Comparison of ENCODE assay signal across 24 mouse cellular contexts in the genomic region with DNA sequence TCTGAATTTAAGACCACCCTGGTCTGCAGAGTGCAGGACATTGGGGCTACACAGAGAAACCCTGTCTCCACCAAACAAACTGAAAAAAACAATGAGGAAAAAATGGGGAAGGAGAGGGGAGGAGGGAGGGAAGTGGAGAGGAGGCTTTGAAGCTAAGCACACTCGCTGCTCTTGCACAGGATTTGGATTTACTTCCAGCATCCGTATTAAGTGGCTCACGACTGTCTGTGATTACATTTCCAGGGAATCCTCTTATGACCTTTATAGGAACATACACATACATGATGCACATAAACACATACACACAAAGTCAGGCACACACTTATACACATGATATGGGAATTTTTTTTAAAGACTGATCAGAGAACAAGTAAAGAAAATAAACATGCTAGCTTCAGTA.
DNase-seq lines count a peak whose midpoint lies in the region; ATAC-seq and TF ChIP-seq lines count a peak whose summit lies in the region.
"Had no signal": no experiment of that assay in that cellular context is flagged by ENCODE, and none has a peak within 500 bp of the region (broad histone marks: within the 10 kb centered on the region; RNA-seq: fewer than 3 reads in every experiment).

No protein-coding gene starts in this region.

- H3K4me1 ChIP-seq in heart, embryonic 12.5 days (replicated peaks), result peaks cover 29% of the 10 kb centered on the region
- H3K4me1 ChIP-seq in midbrain, embryonic 16.5 days (ENCODE audit: control insufficient read depth, insufficient read depth, low read length), result peaks cover 5% of the 10 kb centered on the region; the same call in 1 of the 2 replicates
- H3K4me1 ChIP-seq in midbrain, embryonic 14.5 days (ENCODE audit: control insufficient read depth, insufficient read depth, low read length), result no peaks in the 10 kb centered on the region
- H3K4me1 ChIP-seq: hindbrain, embryonic 10.5 days; intestine, embryonic 15.5 days; limb, embryonic 10.5 days; liver, embryonic 15.5 days; neural tube, embryonic 12.5 days; stomach, embryonic 15.5 days had no signal

- no peak for DNase-seq in heart, adult 18-20 months
- DNase-seq in layer of hippocampus, adult 2 months (ENCODE audit: low spot score in 2 of 2), result no peak
- DNase-seq in layer of hippocampus, adult 9-10 months (ENCODE audit: low spot score), result no peak
- DNase-seq in midbrain, embryonic 14.5 days, result no peak
- DNase-seq in embryo, embryonic 9.5 days (ENCODE audit: extremely low spot score), result no peak
- DNase-seq: adrenal gland, postnatal 36 days; B cell, adult 2 months; cerebellum, adult 11-12 months; gastrocnemius, adult 2 months; kidney, adult 8-10 months; kidney, postnatal 10 days; liver; thymus, postnatal 25 days had no signal

- 0 out of 2 replicates have a peak overlapping the region, but pooled peaks have one; percentile 30 for H3K9ac ChIP-seq in heart, embryonic 12.5 days
- no peak overlapping the region for H3K9ac ChIP-seq in midbrain, embryonic 16.5 days (ENCODE audit: low read depth, low read length)
- no peak overlapping the region for H3K9ac ChIP-seq in midbrain, embryonic 14.5 days (replicated peaks; ENCODE audit: low read length)
- H3K9ac ChIP-seq: intestine, embryonic 15.5 days; liver, embryonic 15.5 days; neural tube, embryonic 12.5 days; stomach, embryonic 15.5 days had no signal

- H3K36me3 ChIP-seq in heart, embryonic 12.5 days, result no peaks in the 10 kb centered on the region
- H3K36me3 ChIP-seq in midbrain, embryonic 16.5 days (ENCODE audit: control insufficient read depth, insufficient read depth, low read length), result no peaks in the 10 kb centered on the region
- no peaks in the 10 kb centered on the region for H3K36me3 ChIP-seq in midbrain, embryonic 14.5 days (ENCODE audit: control insufficient read depth, insufficient read depth, low read length)
- H3K36me3 ChIP-seq: G1E; hindbrain, embryonic 10.5 days; intestine, embryonic 15.5 days; limb, embryonic 10.5 days; liver, embryonic 15.5 days; neural tube, embryonic 12.5 days; stomach, embryonic 15.5 days had no signal

- ATAC-seq in heart, embryonic 12.5 days (ENCODE audit: insufficient number of reproducible peaks, low FRiP score), result no peak
- ATAC-seq in midbrain, embryonic 16.5 days, result peak; percentile 37; the same call in 1 of the 2 replicates
- ATAC-seq in midbrain, embryonic 14.5 days (ENCODE audit: low FRiP score, low TSS enrichment), result no peak
- ATAC-seq: intestine, embryonic 15.5 days; Patski had no signal

- 36% methylated on average over 3 of the region's 3 CpGs for WGBS in heart, embryonic 12.5 days
- 32% methylated on average over 3 of the region's 3 CpGs for WGBS in midbrain, embryonic 16.5 days
- WGBS in midbrain, embryonic 14.5 days, result 69% methylated on average over 3 of the region's 3 CpGs

- no peak for TF ChIP-seq CTCF in layer of hippocampus, adult 2 months (conservative IDR thresholded peaks at IDR 0.05)

- no peak overlapping the region for H3K4me2 ChIP-seq in heart, embryonic 12.5 days
- H3K4me2 ChIP-seq in midbrain, embryonic 16.5 days (ENCODE audit: low read length), result no peak overlapping the region
- H3K4me2 ChIP-seq in midbrain, embryonic 14.5 days (ENCODE audit: low read length), result no peak overlapping the region
- H3K4me2 ChIP-seq: intestine, embryonic 15.5 days; liver, embryonic 15.5 days; neural tube, embryonic 12.5 days; stomach, embryonic 15.5 days had no signal

- H3K27me3 ChIP-seq in heart, embryonic 12.5 days (replicated peaks), result no peaks in the 10 kb centered on the region
- H3K27me3 ChIP-seq in midbrain, embryonic 16.5 days (ENCODE audit: control insufficient read depth, insufficient read depth, low read depth, low read length), result no peaks in the 10 kb centered on the region
- H3K27me3 ChIP-seq in midbrain, embryonic 14.5 days (ENCODE audit: control insufficient read depth, insufficient read depth, low read length), result no peaks in the 10 kb centered on the region
- H3K27me3 ChIP-seq: CH12.LX; intestine, embryonic 15.5 days; liver, embryonic 15.5 days; neural tube, embryonic 12.5 days; stomach, embryonic 15.5 days had no signal

- H3K4me3 ChIP-seq in heart, embryonic 12.5 days, result no peak overlapping the region
- H3K4me3 ChIP-seq in layer of hippocampus, adult 2 months, result no peak overlapping the region
- no peak overlapping the region for H3K4me3 ChIP-seq in midbrain, embryonic 16.5 days (ENCODE audit: low read depth, low read length)
- H3K4me3 ChIP-seq in midbrain, embryonic 14.5 days (replicated peaks; ENCODE audit: low read depth, low read length), result no peak overlapping the region
- H3K4me3 ChIP-seq: gastrocnemius, adult 2 months; hindbrain, embryonic 10.5 days; intestine, embryonic 15.5 days; limb, embryonic 10.5 days; liver, embryonic 15.5 days; neural tube, embryonic 12.5 days; stomach, embryonic 15.5 days had no signal

- peak overlapping the region; percentile 96 for H3K27ac ChIP-seq in heart, embryonic 12.5 days (ENCODE audit: poor library complexity, severe bottlenecking)
- peak overlapping the region; percentile 32; the same call in 1 of the 2 replicates for H3K27ac ChIP-seq in layer of hippocampus, adult 2 months
- no peak overlapping the region for H3K27ac ChIP-seq in midbrain, embryonic 16.5 days (ENCODE audit: low read length)
- H3K27ac ChIP-seq in midbrain, embryonic 14.5 days (replicated peaks; ENCODE audit: low read depth, low read length), result no peak overlapping the region
- H3K27ac ChIP-seq: gastrocnemius, adult 2 months; hindbrain, embryonic 10.5 days; intestine, embryonic 15.5 days; limb, embryonic 10.5 days; liver, embryonic 15.5 days; neural tube, embryonic 12.5 days; stomach, embryonic 15.5 days had no signal

- no peaks in the 10 kb centered on the region for H3K9me3 ChIP-seq in heart, embryonic 12.5 days (replicated peaks)
- no peaks in the 10 kb centered on the region for H3K9me3 ChIP-seq in midbrain, embryonic 16.5 days (replicated peaks; ENCODE audit: control insufficient read depth, low read length, poor library complexity, severe bottlenecking)
- no peaks in the 10 kb centered on the region for H3K9me3 ChIP-seq in midbrain, embryonic 14.5 days (ENCODE audit: control insufficient read depth, low read length)
- H3K9me3 ChIP-seq: G1E; hindbrain, embryonic 10.5 days; intestine, embryonic 15.5 days; limb, embryonic 10.5 days; liver, embryonic 15.5 days; neural tube, embryonic 12.5 days; stomach, embryonic 15.5 days had no signal

Comparison
In these comparisons a context has a peak if more than half of its experiments do, and no peak if none do; other contexts are left out.
1. H3K27ac ChIP-seq: peak in heart, embryonic 12.5 days (single experiment) and layer of hippocampus, adult 2 months (single experiment); none in midbrain, embryonic 16.5 days (single experiment) and midbrain, embryonic 14.5 days (single experiment).